Mouse (Mus musculus): ENCODE data around the gene Btn1a1.

The Btn1a1 gene

GRCm38 (mm10) chr13:23465600-23466109 lies at the start of gene Btn1a1:
Gene Btn1a1, minus strand, starts transcription at chr13:23465901.
- DNase-seq (ENCODE audit: low read depth, low spot score), result peak; percentile 88

GRCm38 (mm10) chr13:23515281-23515680 lies 49.6 kb upstream of the Btn1a1 start:
- DNase-seq (ENCODE audit: low read depth, low spot score), result no peak

- no peak for DNase-seq (ENCODE audit: low read depth, low spot score)
These were observed 47.8 kb upstream of the Btn1a1 start for GRCm38 (mm10) chr13:23513517-23513916.

GRCm38 (mm10) chr13:23510127-23510526 lies 44.4 kb upstream of the Btn1a1 start:
- no peak for DNase-seq (ENCODE audit: low read depth, low spot score)

GRCm38 (mm10) chr13:23506819-23507515 lies 41.3 kb upstream of the Btn1a1 start:
- peak; percentile 92 for DNase-seq (ENCODE audit: low read depth, low spot score)

- peak; percentile 88 for DNase-seq (ENCODE audit: low read depth, low spot score)
These were observed 40.6 kb upstream of the Btn1a1 start for GRCm38 (mm10) chr13:23506351-23506750.

GRCm38 (mm10) chr13:23505662-23506345 lies 40.1 kb upstream of the Btn1a1 start:
- peak; percentile 81 for DNase-seq (ENCODE audit: low read depth, low spot score)

- DNase-seq (ENCODE audit: low read depth, low spot score), result peak; percentile 85
These were observed 38.1 kb upstream of the Btn1a1 start for GRCm38 (mm10) chr13:23503797-23504196.

GRCm38 (mm10) chr13:23502916-23503315 lies 37.2 kb upstream of the Btn1a1 start:
- DNase-seq (ENCODE audit: low read depth, low spot score), result no peak

GRCm38 (mm10) chr13:23502031-23502567 lies 36.4 kb upstream of the Btn1a1 start:
- DNase-seq (ENCODE audit: low read depth, low spot score), result peak; percentile 79

- peak; percentile 65 for DNase-seq (ENCODE audit: low read depth, low spot score)
These were observed 35.8 kb upstream of the Btn1a1 start for GRCm38 (mm10) chr13:23501511-23501910.

- peak; percentile 87 for DNase-seq (ENCODE audit: low read depth, low spot score)
These were observed 34.9 kb upstream of the Btn1a1 start for GRCm38 (mm10) chr13:23500424-23501200.

GRCm38 (mm10) chr13:23499943-23500342 lies 34.2 kb upstream of the Btn1a1 start:
- peak; percentile 79 for DNase-seq (ENCODE audit: low read depth, low spot score)

- DNase-seq (ENCODE audit: low read depth, low spot score), result peak; percentile 35
These were observed 33.0 kb upstream of the Btn1a1 start for GRCm38 (mm10) chr13:23498653-23499052.

- DNase-seq (ENCODE audit: low read depth, low spot score), result peak; percentile 65
These were observed 32.1 kb upstream of the Btn1a1 start for GRCm38 (mm10) chr13:23497656-23498321.

GRCm38 (mm10) chr13:23495526-23495925 lies 29.8 kb upstream of the Btn1a1 start:
- no peak for DNase-seq (ENCODE audit: low read depth, low spot score)

- DNase-seq (ENCODE audit: low read depth, low spot score), result no peak
These were observed 26.3 kb upstream of the Btn1a1 start for GRCm38 (mm10) chr13:23491990-23492389.

GRCm38 (mm10) chr13:23491263-23491662 lies 25.6 kb upstream of the Btn1a1 start:
- DNase-seq (ENCODE audit: low read depth, low spot score), result no peak

- no peak for DNase-seq (ENCODE audit: low read depth, low spot score)
These were observed 25.2 kb upstream of the Btn1a1 start for GRCm38 (mm10) chr13:23490863-23491262.

- peak; percentile 84 for DNase-seq (ENCODE audit: low read depth, low spot score)
These were observed 23.0 kb upstream of the Btn1a1 start, which contains the start of gene Btn2a2 for GRCm38 (mm10) chr13:23488400-23489322. Gene Btn2a2, minus strand, starts transcription at chr13:23488857.
